Mouse (Mus musculus) testis, adult 2 months (tissue): Measurements from ENCODE around the gene Cnot6.

ENCODE experiments used
- CTCF ChIP-seq: fragments of 200-500 bp; IDR thresholded peaks from 2 replicates; pipeline ENCODE4 v1.5.1; 2012; ENCODE audit warnings: low read depth, mild to moderate bottlenecking, inconsistent platforms, low read length, moderate library complexity; ENCODE audit not compliant: control insufficient read depth, insufficient read depth, insufficient replicate concordance
- POLR2A ChIP-seq: fragments of 200-500 bp; IDR thresholded peaks from 2 replicates; pipeline ENCODE4 v1.6.1; 2012; ENCODE audit warnings: low read depth, mild to moderate bottlenecking, inconsistent platforms, low read length, moderate library complexity; ENCODE audit not compliant: control insufficient read depth

- TF ChIP-seq CTCF (no peak), POLR2A (no peak)
Measured at GRCm38 (mm10) chr11:49621953-49622352, 90.6 kb downstream of the Cnot6 start.
